Mouse (Mus musculus) kidney, postnatal 25 days (tissue): ENCODE measurements around the gene Babam2.

Source experiments
- DNase-seq, 2 experiments: peaks; one replicate each; pipeline ENCODE4 v3.0.0; 2021; ENCODE audit warnings: mixed read lengths in 2 of 2

Babam2 gene

GRCm38 (mm10) chr5:31892631-31893030, 195.1 kb downstream of the Babam2 start:
- DNase-seq = no peak

GRCm38 (mm10) chr5:31899901-31900300, 202.4 kb downstream of the Babam2 start:
- no peak for DNase-seq

- no peak for DNase-seq
These were observed 204.7 kb downstream of the Babam2 start for GRCm38 (mm10) chr5:31902144-31902543.

GRCm38 (mm10) chr5:31902891-31903290, 205.4 kb downstream of the Babam2 start:
- no peak for DNase-seq

- DNase-seq = no peak
These were observed 207.6 kb downstream of the Babam2 start for GRCm38 (mm10) chr5:31904968-31905683.

GRCm38 (mm10) chr5:31905808-31906207, 208.3 kb downstream of the Babam2 start:
- DNase-seq = no peak

- DNase-seq = no peak
These were observed 208.9 kb downstream of the Babam2 start for GRCm38 (mm10) chr5:31906286-31906951.

GRCm38 (mm10) chr5:31907959-31908358, 210.5 kb downstream of the Babam2 start:
- DNase-seq = no peak

- no peak for DNase-seq
These were observed 211.3 kb downstream of the Babam2 start for GRCm38 (mm10) chr5:31908818-31909217.

GRCm38 (mm10) chr5:31916241-31916640, 218.8 kb downstream of the Babam2 start:
- no peak for DNase-seq

- no peak for DNase-seq
These were observed 221.1 kb downstream of the Babam2 start for GRCm38 (mm10) chr5:31918566-31918965.

GRCm38 (mm10) chr5:31920129-31920528, 222.6 kb downstream of the Babam2 start:
- DNase-seq = no peak

- no peak for DNase-seq
These were observed 223.4 kb downstream of the Babam2 start for GRCm38 (mm10) chr5:31920890-31921289.

GRCm38 (mm10) chr5:31924075-31924474, 226.6 kb downstream of the Babam2 start:
- DNase-seq = no peak

- peak in 1 of 2 experiments; percentile 32 for DNase-seq
These were observed 229.1 kb downstream of the Babam2 start for GRCm38 (mm10) chr5:31926551-31926950.

GRCm38 (mm10) chr5:31929007-31929406, 231.5 kb downstream of the Babam2 start:
- DNase-seq = no peak

- DNase-seq = no peak
These were observed 233.7 kb downstream of the Babam2 start for GRCm38 (mm10) chr5:31931127-31931625.

- no peak for DNase-seq
These were observed 234.2 kb downstream of the Babam2 start for GRCm38 (mm10) chr5:31931637-31932036.

GRCm38 (mm10) chr5:31933296-31933695, 235.8 kb downstream of the Babam2 start:
- DNase-seq = no peak

GRCm38 (mm10) chr5:31934397-31934796, 236.9 kb downstream of the Babam2 start:
- no peak for DNase-seq

- DNase-seq = no peak
These were observed 238.5 kb downstream of the Babam2 start for GRCm38 (mm10) chr5:31935936-31936335.

- DNase-seq = no peak
These were observed 239.0 kb downstream of the Babam2 start for GRCm38 (mm10) chr5:31936523-31936922.

- DNase-seq = no peak
These were observed 243.4 kb downstream of the Babam2 start for GRCm38 (mm10) chr5:31940876-31941275.

- no peak for DNase-seq
These were observed 249.7 kb downstream of the Babam2 start for GRCm38 (mm10) chr5:31947185-31947584.
